16 mouse cellular contexts compared by ENCODE assay signal in genomic region chr9:13612371-13612770, GRCm38 (mm10).
DNase-seq lines count a peak whose midpoint lies in the region; ATAC-seq and TF ChIP-seq lines count a peak whose summit lies in the region.
"Had no signal": no experiment of that assay in that cellular context is flagged by ENCODE, and none has a peak within 500 bp of the region (broad histone marks: within the 10 kb centered on the region; RNA-seq: fewer than 3 reads in every experiment).

No protein-coding gene starts in this region.

- 56% methylated on average over 8 of the region's 8 CpGs for WGBS in heart, embryonic 14.5 days
- 79% methylated on average over 8 of the region's 8 CpGs for WGBS in lung, embryonic 14.5 days
- 66% methylated on average over 8 of the region's 8 CpGs for WGBS in embryonic facial prominence, embryonic 12.5 days
- 82% methylated on average over 8 of the region's 8 CpGs for WGBS in limb, embryonic 10.5 days
- WGBS in thymus, adult 2 months = 94% methylated on average over 8 of the region's 8 CpGs

- H3K9ac ChIP-seq in heart, embryonic 14.5 days (ENCODE audit: low read length) = no peak overlapping the region
- H3K9ac ChIP-seq in lung, embryonic 14.5 days = no peak overlapping the region
- no peak overlapping the region for H3K9ac ChIP-seq in embryonic facial prominence, embryonic 12.5 days
- H3K9ac ChIP-seq: forebrain, embryonic 15.5 days; liver, embryonic 13.5 days; midbrain, embryonic 13.5 days had no signal

- no peaks in the 10 kb centered on the region for H3K36me3 ChIP-seq in heart, embryonic 14.5 days (ENCODE audit: control insufficient read depth, insufficient read depth, low read length)
- no peaks in the 10 kb centered on the region for H3K36me3 ChIP-seq in lung, embryonic 14.5 days (ENCODE audit: insufficient read depth)
- no peaks in the 10 kb centered on the region for H3K36me3 ChIP-seq in embryonic facial prominence, embryonic 12.5 days
- H3K36me3 ChIP-seq in limb, embryonic 10.5 days = no peaks in the 10 kb centered on the region
- no peaks in the 10 kb centered on the region for H3K36me3 ChIP-seq in thymus, adult 2 months (ENCODE audit: control insufficient read depth, insufficient read depth, low read length)
- H3K36me3 ChIP-seq: forebrain, embryonic 15.5 days; liver, embryonic 13.5 days; midbrain, embryonic 13.5 days had no signal

- no peak for DNase-seq in heart, postnatal 36 days
- no peak for DNase-seq in lung, embryonic 14.5 days
- no peak for DNase-seq in lung, postnatal 10 days
- no peak for DNase-seq in limb, embryonic 10.5 days (ENCODE audit: low spot score)
- no peak for DNase-seq in thymus, adult 2 months
- DNase-seq in gastrocnemius, postnatal 14 days = no peak
- DNase-seq: B cell, adult 2 months; cerebellum, adult 11 months; gastrocnemius, postnatal 25 days; liver, embryonic 13.5 days; lung, postnatal 36 days; right cerebral cortex, postnatal 25 days had no signal

- H3K4me3 ChIP-seq in heart, embryonic 14.5 days (ENCODE audit: control insufficient read depth in 1 of 2, insufficient read depth in 1 of 2, low read depth in 1 of 2, low read length in 2 of 2) = no peak overlapping the region
- H3K4me3 ChIP-seq in lung, embryonic 14.5 days (ENCODE audit: low read depth, low read length) = no peak overlapping the region
- H3K4me3 ChIP-seq in embryonic facial prominence, embryonic 12.5 days = no peak overlapping the region
- no peak overlapping the region for H3K4me3 ChIP-seq in limb, embryonic 10.5 days
- no peak overlapping the region for H3K4me3 ChIP-seq in thymus, adult 2 months (ENCODE audit: control insufficient read depth, insufficient read depth, low read length)
- H3K4me3 ChIP-seq: forebrain, embryonic 15.5 days; liver, embryonic 13.5 days; midbrain, embryonic 13.5 days had no signal

- H3K4me1 ChIP-seq in heart, embryonic 14.5 days (ENCODE audit: control insufficient read depth in 2 of 2, insufficient read depth in 2 of 2, low read length in 2 of 2) = peaks cover 8 to 18% of the 10 kb centered on the region in 2 experiments
- H3K4me1 ChIP-seq in lung, embryonic 14.5 days (ENCODE audit: insufficient read depth) = peaks cover 34% of the 10 kb centered on the region
- H3K4me1 ChIP-seq in embryonic facial prominence, embryonic 12.5 days = peaks cover 34% of the 10 kb centered on the region
- peaks cover 33% of the 10 kb centered on the region for H3K4me1 ChIP-seq in limb, embryonic 10.5 days
- 0 out of 2 replicates have a peak, but pooled peaks cover 6% of the 10 kb centered on the region for H3K4me1 ChIP-seq in thymus, adult 2 months (replicated peaks; ENCODE audit: control insufficient read depth, insufficient read depth, low read length)
- H3K4me1 ChIP-seq: liver, embryonic 13.5 days had no signal

- H3K27ac ChIP-seq in heart, embryonic 14.5 days (replicated peaks in 1 of 2; ENCODE audit: control insufficient read depth in 1 of 2, insufficient read depth in 1 of 2, low read depth in 2 of 2, low read length in 2 of 2) = peak overlapping the region; percentile 10 to 15; a peak in 2 of 4 replicates
- H3K27ac ChIP-seq in lung, embryonic 14.5 days (ENCODE audit: low read depth) = peak overlapping the region; percentile 88; the same call in 1 of the 2 replicates
- peak overlapping the region; percentile 76 for H3K27ac ChIP-seq in embryonic facial prominence, embryonic 12.5 days
- H3K27ac ChIP-seq in limb, embryonic 10.5 days = peak overlapping the region; percentile 37; the same call in 1 of the 2 replicates
- H3K27ac ChIP-seq in thymus, adult 2 months (ENCODE audit: control insufficient read depth, insufficient read depth, low read length) = no peak overlapping the region
- H3K27ac ChIP-seq: forebrain, embryonic 15.5 days; liver, embryonic 13.5 days had no signal

- no peak for ATAC-seq in heart, embryonic 14.5 days (ENCODE audit: insufficient number of reproducible peaks, insufficient read depth, low FRiP score, low read depth)
- no peak for ATAC-seq in lung, embryonic 14.5 days (ENCODE audit: insufficient read depth)
- ATAC-seq in embryonic facial prominence, embryonic 12.5 days (ENCODE audit: insufficient number of reproducible peaks, insufficient read depth, low FRiP score, low TSS enrichment) = no peak
- ATAC-seq: forebrain, embryonic 15.5 days had no signal

- no peak for TF ChIP-seq CTCF in lung, embryonic 14.5 days (IDR thresholded peaks at IDR 0.05; ENCODE audit: low read depth)
- TF ChIP-seq CTCF in thymus, adult 2 months (IDR thresholded peaks at IDR 0.05; ENCODE audit: borderline replicate concordance, control insufficient read depth, extremely low read depth, insufficient read depth, low read length, poor library complexity) = no peak

- no peaks in the 10 kb centered on the region for H3K9me3 ChIP-seq in heart, embryonic 14.5 days (ENCODE audit: control insufficient read depth, low read length)
- no peaks in the 10 kb centered on the region for H3K9me3 ChIP-seq in lung, embryonic 14.5 days (ENCODE audit: low read depth, low read length)
- no peaks in the 10 kb centered on the region for H3K9me3 ChIP-seq in embryonic facial prominence, embryonic 12.5 days
- H3K9me3 ChIP-seq in limb, embryonic 10.5 days (replicated peaks) = no peaks in the 10 kb centered on the region
- H3K9me3 ChIP-seq: forebrain, embryonic 15.5 days; liver, embryonic 13.5 days; midbrain, embryonic 13.5 days had no signal

- TF ChIP-seq POLR2A in thymus, adult 2 months (IDR thresholded peaks at IDR 0.05; ENCODE audit: control insufficient read depth, extremely low read depth, insufficient read depth, low read length, poor library complexity) = no peak

- intact Hi-C loops in heart, postnatal 36 days (cut with DNase I) = no loop called here
- intact Hi-C loops in gastrocnemius, postnatal 14 days (cut with DNase I; ENCODE audit: low total_unique reads) = no loop called here

- no peak overlapping the region for H3K4me2 ChIP-seq in heart, embryonic 14.5 days (ENCODE audit: low read length)
- no peak overlapping the region for H3K4me2 ChIP-seq in lung, embryonic 14.5 days
- H3K4me2 ChIP-seq in embryonic facial prominence, embryonic 12.5 days (replicated peaks) = no peak overlapping the region
- H3K4me2 ChIP-seq: forebrain, embryonic 15.5 days; liver, embryonic 13.5 days; midbrain, embryonic 13.5 days had no signal

- no peaks in the 10 kb centered on the region for H3K27me3 ChIP-seq in heart, embryonic 14.5 days (ENCODE audit: control insufficient read depth, insufficient read depth, low read length)
- H3K27me3 ChIP-seq in lung, embryonic 14.5 days (ENCODE audit: insufficient read depth, low read length) = no peaks in the 10 kb centered on the region
- no peaks in the 10 kb centered on the region for H3K27me3 ChIP-seq in embryonic facial prominence, embryonic 12.5 days
- no peaks in the 10 kb centered on the region for H3K27me3 ChIP-seq in limb, embryonic 10.5 days (ENCODE audit: low read depth, poor library complexity, severe bottlenecking)
- H3K27me3 ChIP-seq in thymus, adult 2 months (ENCODE audit: control insufficient read depth, insufficient read depth, low read length) = no peaks in the 10 kb centered on the region
- H3K27me3 ChIP-seq: forebrain, embryonic 15.5 days; liver, embryonic 13.5 days; midbrain, embryonic 13.5 days had no signal
